Mouse (Mus musculus) MEL (cell line): ENCODE data around the gene Tph1. TPM values are rescaled to one million over a fixed set of nuclear protein-coding genes. Genes with fewer than 3 reads are reported as not detected.

ENCODE experiments used
- DNase-seq: peaks from one replicate; pipeline ENCODE4 v3.0.0; 2011; ENCODE audit warnings: low read depth, low spot score
- H3K27ac ChIP-seq: 2 replicates; pipeline ENCODE4 v1.5.1; 2012; ENCODE audit warnings: low read depth, mild to moderate bottlenecking, control low read depth, low read length, moderate library complexity; ENCODE audit not compliant: control insufficient read depth
- H3K27me3 ChIP-seq, 2 experiments: fragments of 150-350 bp in 1 of 2; sonication (generic) in 1 of 2; 2 replicates each; pipeline ENCODE4 v1.6.1; 2012; ENCODE audit warnings: low read length in 2 of 2, mild to moderate bottlenecking in 2 of 2, improper control_type of control experiment in 1 of 2, moderate library complexity in 1 of 2; ENCODE audit not compliant: insufficient read depth in 2 of 2, control insufficient read depth in 1 of 2
- H3K36me3 ChIP-seq, 2 experiments: 2 replicates each; pipeline ENCODE4 v1.6.1; 2012 to 2014; ENCODE audit warnings: low read length in 2 of 2, improper control_type of control experiment in 1 of 2, inconsistent platforms in 1 of 2, mild to moderate bottlenecking in 1 of 2; ENCODE audit not compliant: insufficient read depth in 2 of 2, control insufficient read depth in 1 of 2
- H3K4me1 ChIP-seq, 2 experiments: fragments of 150-350 bp in 1 of 2; sonication (generic) in 1 of 2; 2 replicates each; pipeline ENCODE4 v1.6.1; 2012; ENCODE audit warnings: low read length in 2 of 2, improper control_type of control experiment in 1 of 2, mild to moderate bottlenecking in 1 of 2; ENCODE audit not compliant: insufficient read depth in 2 of 2, control insufficient read depth in 1 of 2
- H3K4me3 ChIP-seq, 2 experiments: fragments of 150-350 bp in 1 of 2; sonication (generic) in 1 of 2; 2 replicates each; pipeline ENCODE4 v1.5.1; 2012; ENCODE audit warnings: low read depth in 2 of 2, low read length in 2 of 2, mild to moderate bottlenecking in 2 of 2, moderate library complexity in 2 of 2, control low read depth in 1 of 2, improper control_type of control experiment in 1 of 2; ENCODE audit not compliant: control insufficient read depth in 1 of 2, insufficient read depth in 1 of 2
- H3K79me2 ChIP-seq: 2 replicates; pipeline ENCODE4 v1.6.1; 2012; ENCODE audit warnings: mild to moderate bottlenecking, low read length, moderate library complexity; ENCODE audit not compliant: control insufficient read depth, poor library complexity, insufficient read depth
- H3K9ac ChIP-seq: 2 replicates; pipeline ENCODE4 v1.6.1; 2012; ENCODE audit warnings: low read depth, mild to moderate bottlenecking, control low read depth, low read length, moderate library complexity; ENCODE audit not compliant: control insufficient read depth, poor library complexity, severe bottlenecking
- H3K9me3 ChIP-seq: fragments of 150-350 bp; sonication (generic); replicated peaks from 2 replicates; pipeline ENCODE4 v1.6.1; 2012; ENCODE audit warnings: mild to moderate bottlenecking, low read length, improper control_type of control experiment, moderate library complexity; ENCODE audit not compliant: insufficient read depth
- BHLHE40 ChIP-seq: IDR thresholded peaks from 2 replicates; pipeline ENCODE4 v1.6.1; 2012; ENCODE audit warnings: low read depth, mild to moderate bottlenecking, inconsistent platforms, low read length, improper control_type of control experiment, borderline replicate concordance
- CHD1 ChIP-seq: IDR thresholded peaks from 2 replicates; pipeline ENCODE4 v1.6.1; 2012; ENCODE audit warnings: low read depth, mild to moderate bottlenecking, inconsistent platforms, low read length, improper control_type of control experiment
- E2F4 ChIP-seq: IDR thresholded peaks from 2 replicates; pipeline ENCODE4 v1.6.1; 2011; ENCODE audit warnings: low read depth, low read length, improper control_type of control experiment, borderline replicate concordance
- EP300 ChIP-seq, 2 experiments: IDR thresholded peaks; 2 replicates each; pipeline ENCODE4 v1.6.1; 2011; ENCODE audit warnings: improper control_type of control experiment in 2 of 2, low read length in 2 of 2, low read depth in 1 of 2, mild to moderate bottlenecking in 1 of 2
- ETS1 ChIP-seq: IDR thresholded peaks from 2 replicates; pipeline ENCODE4 v1.6.1; 2012; ENCODE audit warnings: low read depth, mild to moderate bottlenecking, inconsistent platforms, low read length, improper control_type of control experiment, moderate library complexity
- GABPA ChIP-seq: IDR thresholded peaks from 2 replicates; pipeline ENCODE4 v1.6.1; 2012; ENCODE audit warnings: low read depth, mild to moderate bottlenecking, inconsistent platforms, low read length, improper control_type of control experiment, moderate library complexity
- GATA1 ChIP-seq: IDR thresholded peaks from 2 replicates; pipeline ENCODE4 v1.6.1; 2011; ENCODE audit warnings: low read depth, low read length, improper control_type of control experiment
- HCFC1 ChIP-seq: IDR thresholded peaks from 2 replicates; pipeline ENCODE4 v1.6.1; 2012; ENCODE audit warnings: low read depth, mild to moderate bottlenecking, inconsistent platforms, low read length, improper control_type of control experiment, moderate library complexity
- KAT2A ChIP-seq: conservative IDR thresholded peaks from 2 replicates; pipeline ENCODE4 v1.6.1; 2012; ENCODE audit warnings: low read depth, low read length, improper control_type of control experiment, inconsistent platforms
- MAFK ChIP-seq: IDR thresholded peaks from 2 replicates; pipeline ENCODE4 v1.6.1; 2011; ENCODE audit warnings: low read depth, mild to moderate bottlenecking, low read length, improper control_type of control experiment, borderline replicate concordance
- MAX ChIP-seq: IDR thresholded peaks from 2 replicates; pipeline ENCODE4 v1.6.1; 2011; ENCODE audit warnings: low read length, improper control_type of control experiment
- NELFE ChIP-seq: IDR thresholded peaks from 2 replicates; pipeline ENCODE4 v1.6.1; 2011; ENCODE audit warnings: low read depth, low read length, improper control_type of control experiment
- POLR2AphosphoS5 ChIP-seq: IDR thresholded peaks from 2 replicates; pipeline ENCODE4 v1.6.1; 2012; ENCODE audit warnings: low read depth, borderline replicate concordance, mild to moderate bottlenecking, inconsistent platforms, low read length, moderate library complexity, mixed read lengths
- RCOR1 ChIP-seq: IDR thresholded peaks from 2 replicates; pipeline ENCODE4 v1.6.1; 2012; ENCODE audit warnings: low read depth, mild to moderate bottlenecking, inconsistent platforms, low read length, improper control_type of control experiment
- TBP ChIP-seq: IDR thresholded peaks from 2 replicates; pipeline ENCODE4 v1.8.0; 2011; ENCODE audit warnings: low read depth, low read length, improper control_type of control experiment
- TCF12 ChIP-seq: IDR thresholded peaks from 2 replicates; pipeline ENCODE4 v1.6.1; 2014; ENCODE audit warnings: low read depth, mild to moderate bottlenecking, inconsistent platforms, low read length, improper control_type of control experiment, moderate library complexity
- UBTF ChIP-seq: IDR thresholded peaks from 2 replicates; pipeline ENCODE4 v1.6.1; 2012; ENCODE audit warnings: low read depth, mild to moderate bottlenecking, inconsistent platforms, low read length, improper control_type of control experiment, moderate library complexity, borderline replicate concordance; ENCODE audit not compliant: insufficient read depth
- USF1 ChIP-seq: IDR thresholded peaks from 2 replicates; pipeline ENCODE4 v1.6.1; 2014; ENCODE audit warnings: low read depth, mild to moderate bottlenecking, inconsistent platforms, low read length, improper control_type of control experiment, moderate library complexity
- USF2 ChIP-seq, 2 experiments: IDR thresholded peaks; 2 replicates each; pipeline ENCODE4 v1.6.1; 2011 to 2012; ENCODE audit warnings: improper control_type of control experiment in 2 of 2, low read length in 2 of 2, borderline replicate concordance in 1 of 2, inconsistent platforms in 1 of 2, low read depth in 1 of 2, mild to moderate bottlenecking in 1 of 2; ENCODE audit not compliant: insufficient read depth in 1 of 2
- ZC3H11A ChIP-seq: IDR thresholded peaks from 2 replicates; pipeline ENCODE4 v1.6.1; 2012; ENCODE audit warnings: low read depth, mild to moderate bottlenecking, inconsistent platforms, low read length, improper control_type of control experiment
- ZNF384 ChIP-seq: IDR thresholded peaks from 2 replicates; pipeline ENCODE4 v1.6.1; 2012; ENCODE audit warnings: low read depth, mild to moderate bottlenecking, inconsistent platforms, low read length, improper control_type of control experiment
- polyA plus RNA-seq, 2 experiments: library from polyadenylated mRNA; stranded (reverse) in 1 of 2; unstranded in 1 of 2; fragments of >175 nt in 1 of 2; fragments of >200 nt in 1 of 2; gene quantifications; 2 replicates each; pipeline versions ENCODE4 v1.2.1 to v1.2.4; 2012; ENCODE audit warnings: low replicate concordance in 2 of 2, low read depth in 1 of 2; ENCODE audit not compliant: insufficient read length in 2 of 2, insufficient read depth in 1 of 2, missing spikeins in 1 of 2
- total RNA-seq: library from RNA; depleted of rRNA; stranded (reverse); fragments of 300-350 nt; gene quantifications from 2 replicates; pipeline ENCODE4 v1.2.3, GENCODE M21; 2012

Tph1 gene
- total and polyA plus RNA-seq, 3 experiments: 0.03 TPM; not detected in 2

- Histone ChIP-seq H3K9ac (peak overlapping the region; percentile 30), H3K36me3 (peaks cover 0 to 4% of the 10 kb centered on the region in 2 experiments; a peak in 2 of 4 replicates), H3K79me2 (no peaks in the 10 kb centered on the region)
- TF ChIP-seq NELFE (no peak), UBTF (no peak), E2F4 (no peak), ETS1 (no peak), GATA1 (no peak), KAT2A (no peak), ZNF384 (no peak), HCFC1 (no peak), USF2 (IDR thresholded peaks at IDR 0.05; ENCODE audit: borderline replicate concordance in 1 of 2, insufficient read depth in 1 of 2, low read depth in 1 of 2, low read length in 2 of 2) (no peak), POLR2AphosphoS5 (no peak), USF1 (no peak), MAFK (no peak), EP300 (IDR thresholded peaks at IDR 0.05; ENCODE audit: low read depth in 1 of 2, low read length in 2 of 2) (no peak)
- TF ChIP-seq, all 39 proteins: peak for 0
- Histone ChIP-seq H3K4me1 (peaks cover 10 to 22% of the 10 kb centered on the region in 2 experiments; a peak in 3 of 4 replicates), H3K27me3 (no peaks in the 10 kb centered on the region), H3K27ac (0 out of 2 replicates have a peak overlapping the region, but pooled peaks have one; percentile 3), H3K4me3 (peak overlapping the region; percentile 19 to 48; a peak in 3 of 4 replicates), H3K9me3 (no peaks in the 10 kb centered on the region)
- DNase-seq: peak; percentile 53
Observed at GRCm38 (mm10) chr7:46716897-46717296, 44.6 kb upstream of the Tph1 start.

- H3K9me3 ChIP-seq: no peaks in the 10 kb centered on the region
- H3K27me3 ChIP-seq: no peaks in the 10 kb centered on the region
- peak within 1 kb of the TSS in 1 of 2 experiments; percentile 48; a peak in 1 of 4 replicates for H3K4me3 ChIP-seq
- DNase-seq: no peak
- TF ChIP-seq POLR2AphosphoS5 (no peak), GATA1 (no peak), E2F4 (no peak), EP300 (IDR thresholded peaks at IDR 0.05; ENCODE audit: low read depth in 1 of 2, low read length in 2 of 2) (no peak), MAX (no peak), TBP (no peak), ZC3H11A (no peak), USF1 (no peak), TCF12 (no peak), KAT2A (no peak), GABPA (no peak), BHLHE40 (no peak), CHD1 (no peak), RCOR1 (no peak), ZNF384 (no peak)
- TF ChIP-seq, all 39 proteins: peak for 0
- H3K27ac ChIP-seq: no peak within 1 kb of the TSS
- no peaks in the 10 kb centered on the region for H3K79me2 ChIP-seq
- 0 out of 2 replicates have a peak within 1 kb of the TSS, but pooled peaks have one; percentile 18 for H3K9ac ChIP-seq
- H3K4me1 ChIP-seq: peaks cover 11 to 24% of the 10 kb centered on the region in 2 experiments; a peak in 3 of 4 replicates
- peaks cover 0 to 8% of the 10 kb centered on the region in 2 experiments; a peak in 2 of 4 replicates for H3K36me3 ChIP-seq
Observed at GRCm38 (mm10) chr7:46715600-46715999, 43.3 kb upstream of the Tph1 start, which contains the start of gene Saa3. Gene Saa3 (minus strand): TSS chr7:46715700.
